Mouse (Mus musculus) adrenal gland, postnatal 4 days (tissue): ENCODE results near the gene Notch2. TPM values are rescaled to one million over a fixed set of nuclear protein-coding genes. Genes with fewer than 3 reads are reported as not detected.
"Not testable (repeated sequence)": the region's sequence is repeated elsewhere in the genome, so short reads cannot be mapped to it uniquely, and the experiment has no call there.

ENCODE experiments used
- DNase-seq, 2 experiments: peaks; one replicate each; pipeline ENCODE4 v3.0.0; 2021 to 2022; ENCODE audit warnings: low spot score in 2 of 2, mixed read lengths in 2 of 2
- total RNA-seq, 2 experiments: library from RNA; stranded (reverse); gene quantifications; 2 replicates each; pipeline ENCODE4 v1.2.3; 2021

Notch2 gene
- total RNA-seq, 2 experiments from 2014 or later: 73.9 to 80.1 TPM

GRCm38 (mm10) chr3:98094629-98095583 is 81.6 kb downstream of the Notch2 start:
- no peak for DNase-seq

GRCm38 (mm10) chr3:98096981-98097380 is 83.7 kb downstream of the Notch2 start:
- DNase-seq: no peak

GRCm38 (mm10) chr3:98098676-98099075 is 85.3 kb downstream of the Notch2 start:
- no peak for DNase-seq

- DNase-seq: no peak
These were observed 86.0 kb downstream of the Notch2 start for GRCm38 (mm10) chr3:98099287-98099686.

- no peak for DNase-seq
These were observed 88.2 kb downstream of the Notch2 start for GRCm38 (mm10) chr3:98101541-98101940.

GRCm38 (mm10) chr3:98104851-98105471 is 91.6 kb downstream of the Notch2 start:
- no peak for DNase-seq

GRCm38 (mm10) chr3:98105496-98105895 is 92.2 kb downstream of the Notch2 start:
- DNase-seq: no peak

GRCm38 (mm10) chr3:98106115-98106514 is 92.8 kb downstream of the Notch2 start:
- no peak for DNase-seq

GRCm38 (mm10) chr3:98106590-98107313 is 93.4 kb downstream of the Notch2 start:
- no peak for DNase-seq

GRCm38 (mm10) chr3:98108416-98108815 is 95.1 kb downstream of the Notch2 start:
- no peak for DNase-seq

- DNase-seq: no peak
These were observed 95.5 kb downstream of the Notch2 start for GRCm38 (mm10) chr3:98108866-98109265.

- DNase-seq: no peak
These were observed 97.3 kb downstream of the Notch2 start for GRCm38 (mm10) chr3:98110610-98111009.

GRCm38 (mm10) chr3:98118252-98118651 is 104.9 kb downstream of the Notch2 start:
- no peak for DNase-seq

- DNase-seq: no peak
These were observed 106.0 kb downstream of the Notch2 start for GRCm38 (mm10) chr3:98119338-98119737.

- no peak for DNase-seq
These were observed 107.6 kb downstream of the Notch2 start for GRCm38 (mm10) chr3:98120884-98121283.

GRCm38 (mm10) chr3:98127775-98128174 is 114.4 kb downstream of the Notch2 start:
- DNase-seq: no peak

GRCm38 (mm10) chr3:98128716-98129115 is 115.4 kb downstream of the Notch2 start:
- no peak for DNase-seq

GRCm38 (mm10) chr3:98132140-98132539 is 118.8 kb downstream of the Notch2 start:
- DNase-seq: not testable (repeated sequence)

- no peak for DNase-seq
These were observed 119.3 kb downstream of the Notch2 start for GRCm38 (mm10) chr3:98132636-98133035.

GRCm38 (mm10) chr3:98141456-98141855 is 128.1 kb downstream of the Notch2 start:
- no peak for DNase-seq

- no peak for DNase-seq
These were observed 129.5 kb downstream of the Notch2 start for GRCm38 (mm10) chr3:98142862-98143261.

GRCm38 (mm10) chr3:98145204-98145603 is 131.9 kb downstream of the Notch2 start:
- no peak for DNase-seq
